Mouse (Mus musculus): ENCODE data around the gene Olfr376.

- TF ChIP-seq CTCF (conservative IDR thresholded peaks at IDR 0.05; ENCODE audit: insufficient read depth, insufficient read length, low read depth, low read length) (no peak), POLR2A (IDR thresholded peaks at IDR 0.05; ENCODE audit: low read depth, low read length) (no peak)
These were observed 43.7 kb upstream of the Olfr376 start for GRCm38 (mm10) chr11:73327361-73327760.

Data from kidney, adult 2 months (tissue).